Mouse (Mus musculus): ENCODE measurements around the gene Pik3r2. TPM values are rescaled to one million over a fixed set of nuclear protein-coding genes. Genes with fewer than 3 reads are reported as not detected.
A peak's percentile ranks its signal among the peaks of the same experiment; 100 is the strongest.
"Not testable (repeated sequence)": the region's sequence is repeated elsewhere in the genome, so short reads cannot be mapped to it uniquely, and the experiment has no call there.

The Pik3r2 gene
- total RNA-seq (2021): 10 to 100 TPM; 23.0 to 27.9 TPM
- long read RNA-seq, experiment 1, transcript Pik3r2-201 (16 exons, 3,165 nt): major isoform, 31 of 45 reads
- long read RNA-seq, experiment 1, partial matches to known transcripts: 9 of 45 reads
- long read RNA-seq, experiment 1, other reads (novel, unspliced or antisense): 5 of 45 reads
- long read RNA-seq, experiment 2, transcript Pik3r2-201 (16 exons, 3,165 nt): major isoform, 37 of 55 reads
- long read RNA-seq, experiment 2, partial matches to known transcripts: 11 of 55 reads
- long read RNA-seq, experiment 2, other reads (novel, unspliced or antisense): 7 of 55 reads

GRCm38 (mm10) chr8:70776496-70777444, at the start of gene Pik3r2:
Gene Pik3r2, minus strand, starts transcription at chr8:70776713.
- intact Hi-C loops (cut with DNase I; ENCODE audit: low total_unique reads): no loop called here
- DNase-seq: peak; percentile 99

- no peak for DNase-seq
- intact Hi-C loops (cut with DNase I; ENCODE audit: low total_unique reads): no loop called here
These were observed 49.3 kb upstream of the Pik3r2 start for GRCm38 (mm10) chr8:70825816-70826215.

- intact Hi-C loops (cut with DNase I; ENCODE audit: low total_unique reads): no loop called here
- DNase-seq: no peak
These were observed 47.3 kb upstream of the Pik3r2 start for GRCm38 (mm10) chr8:70823802-70824201.

- intact Hi-C loops (cut with DNase I; ENCODE audit: low total_unique reads); DNase-seq: not testable (repeated sequence)
These were observed 46.1 kb upstream of the Pik3r2 start for GRCm38 (mm10) chr8:70822594-70822993.

- no peak for DNase-seq
- intact Hi-C loops (cut with DNase I; ENCODE audit: low total_unique reads): no loop called here
These were observed 45.5 kb upstream of the Pik3r2 start for GRCm38 (mm10) chr8:70821992-70822391.

- intact Hi-C loops (cut with DNase I; ENCODE audit: low total_unique reads): no loop called here
- peak; percentile 71 for DNase-seq
These were observed 45.0 kb upstream of the Pik3r2 start for GRCm38 (mm10) chr8:70821399-70821962.

GRCm38 (mm10) chr8:70820101-70820935, 43.8 kb upstream of the Pik3r2 start:
- peak; percentile 71 for DNase-seq
- intact Hi-C loops (cut with DNase I; ENCODE audit: low total_unique reads): no loop called here

- peak; percentile 34 for DNase-seq
These were observed 40.2 kb upstream of the Pik3r2 start for GRCm38 (mm10) chr8:70816679-70817078.

GRCm38 (mm10) chr8:70812885-70813284, 36.4 kb upstream of the Pik3r2 start:
- no peak for DNase-seq
- intact Hi-C loops (cut with DNase I; ENCODE audit: low total_unique reads): no loop called here

More at GRCm38 (mm10) chr8:70816679-70817078, 40.2 kb upstream of the Pik3r2 start:
- intact Hi-C loops (cut with DNase I; ENCODE audit: low total_unique reads): loop anchor here (2.0 to 5.0 kb wide), 2 partner anchors 26 to 661 kb away; no protein-coding TSS in a partner anchor

- no peak for DNase-seq
- intact Hi-C loops (cut with DNase I; ENCODE audit: low total_unique reads): no loop called here
These were observed 35.5 kb upstream of the Pik3r2 start for GRCm38 (mm10) chr8:70812055-70812454.

- no peak for DNase-seq
- intact Hi-C loops (cut with DNase I; ENCODE audit: low total_unique reads): no loop called here
These were observed 34.6 kb upstream of the Pik3r2 start for GRCm38 (mm10) chr8:70810962-70811680.

GRCm38 (mm10) chr8:70808955-70809701, 32.6 kb upstream of the Pik3r2 start:
- intact Hi-C loops (cut with DNase I; ENCODE audit: low total_unique reads): loop anchor here (5.0 kb wide), 1 partner anchor 37 kb away; no protein-coding TSS in a partner anchor

GRCm38 (mm10) chr8:70808239-70808638, 31.7 kb upstream of the Pik3r2 start, which contains the start of gene Il12rb1:
Gene Il12rb1, plus strand, starts transcription at chr8:70808449.
- intact Hi-C loops (cut with DNase I; ENCODE audit: low total_unique reads): loop anchor here (5.0 kb wide), 1 partner anchor 36 kb away; no protein-coding TSS in a partner anchor
- DNase-seq: no peak

More at GRCm38 (mm10) chr8:70808955-70809701, 32.6 kb upstream of the Pik3r2 start:
- no peak for DNase-seq

- intact Hi-C loops (cut with DNase I; ENCODE audit: low total_unique reads): loop anchor here (5.0 kb wide), 1 partner anchor 35 kb away; no protein-coding TSS in a partner anchor
- no peak for DNase-seq
These were observed 30.8 kb upstream of the Pik3r2 start for GRCm38 (mm10) chr8:70807304-70807703.

GRCm38 (mm10) chr8:70806541-70806940, 30.0 kb upstream of the Pik3r2 start:
- no peak for DNase-seq
- intact Hi-C loops (cut with DNase I; ENCODE audit: low total_unique reads): loop anchor here (5.0 kb wide), 1 partner anchor 34 kb away; no protein-coding TSS in a partner anchor

- DNase-seq: peak; percentile 92
- intact Hi-C loops (cut with DNase I; ENCODE audit: low total_unique reads): loop anchor here (5.0 kb wide), 1 partner anchor 32 kb away; no protein-coding TSS in a partner anchor
These were observed 28.1 kb upstream of the Pik3r2 start, which contains the start of gene Mast3 for GRCm38 (mm10) chr8:70804481-70805206. Gene Mast3, minus strand, starts transcription at chr8:70805054.

Measured in gastrocnemius, postnatal 14 days (tissue).